Mouse (Mus musculus): ENCODE results near the gene Rps28. TPM values are rescaled to one million over a fixed set of nuclear protein-coding genes. Genes with fewer than 3 reads are reported as not detected.

The Rps28 gene
- polyA plus RNA-seq (2012; rRNA removed) = 624 and 816 TPM in 2 replicates

DNA sequence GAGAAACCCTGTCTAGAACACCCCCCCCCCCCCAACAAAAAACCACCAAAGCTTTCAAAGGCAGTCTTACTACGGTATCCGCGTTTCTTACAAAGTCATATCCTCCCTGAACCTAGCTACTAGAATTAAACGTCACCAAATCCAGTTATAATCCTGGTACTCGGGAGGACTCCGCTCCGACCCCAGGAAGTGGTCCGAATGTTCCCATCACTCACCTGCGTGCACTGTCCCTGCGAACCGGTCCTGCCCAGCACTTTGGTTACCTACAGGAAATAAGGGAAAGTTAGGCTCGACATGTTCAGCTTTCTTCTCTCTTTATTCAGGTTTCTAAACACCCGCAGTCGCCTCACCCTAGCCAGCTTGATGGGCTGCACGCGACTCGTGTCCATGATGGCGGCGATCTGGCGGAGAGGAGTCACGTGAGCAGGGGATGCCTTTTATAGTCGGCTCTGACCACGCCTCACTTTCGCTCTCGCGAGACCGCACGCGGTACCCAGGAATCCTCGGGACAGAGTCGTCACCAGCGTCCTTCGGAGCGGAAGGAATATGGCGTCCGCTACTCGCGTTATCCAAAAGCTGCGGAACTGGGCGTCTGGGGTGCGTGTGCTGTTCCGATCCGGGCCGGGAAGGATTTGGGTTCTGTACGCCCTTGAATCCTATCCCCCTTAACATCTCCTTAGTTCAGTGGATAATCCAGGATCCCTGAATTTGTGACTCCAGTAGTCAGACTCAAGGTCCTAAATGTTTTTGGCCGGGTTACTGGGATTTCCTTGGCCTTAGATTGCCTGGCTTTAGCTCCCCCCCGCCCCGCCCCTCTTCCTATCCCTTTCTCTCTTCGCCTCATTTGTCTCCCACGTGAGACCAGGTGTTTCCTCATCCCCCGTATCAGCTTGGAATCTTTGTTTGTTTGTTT, at the start of gene Rps28, which contains the start of gene Ndufa7:
Gene Rps28 (minus strand): TSS at position 479 of the 913 bp plus-strand sequence.
Gene Ndufa7 (plus strand): TSS at position 489 of the 913 bp plus-strand sequence.

DNA sequence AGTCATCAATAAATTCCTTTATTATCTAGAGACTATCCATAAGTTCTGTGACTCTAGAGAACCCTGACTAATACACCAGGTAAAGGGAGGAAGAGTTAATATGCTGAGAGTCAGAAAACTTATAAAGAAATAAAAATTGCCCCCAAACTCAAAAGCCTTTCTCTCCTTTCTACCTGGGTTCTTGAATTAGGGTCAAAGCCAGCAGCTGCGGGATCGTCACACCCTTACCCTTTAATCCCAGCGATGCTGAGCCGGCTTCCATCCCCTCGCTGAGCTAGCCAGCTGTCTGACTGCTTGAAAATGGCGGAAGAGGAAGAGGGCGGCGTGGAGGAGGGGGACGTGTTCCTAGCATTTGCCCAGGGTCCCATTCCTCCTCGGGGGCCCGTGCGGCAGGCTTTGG, 49.2 kb upstream of the Rps28 start, which contains the start of gene Gm7029:
Gene Gm7029 (plus strand): TSS at position 301 of the 400 bp plus-strand sequence.

DNA sequence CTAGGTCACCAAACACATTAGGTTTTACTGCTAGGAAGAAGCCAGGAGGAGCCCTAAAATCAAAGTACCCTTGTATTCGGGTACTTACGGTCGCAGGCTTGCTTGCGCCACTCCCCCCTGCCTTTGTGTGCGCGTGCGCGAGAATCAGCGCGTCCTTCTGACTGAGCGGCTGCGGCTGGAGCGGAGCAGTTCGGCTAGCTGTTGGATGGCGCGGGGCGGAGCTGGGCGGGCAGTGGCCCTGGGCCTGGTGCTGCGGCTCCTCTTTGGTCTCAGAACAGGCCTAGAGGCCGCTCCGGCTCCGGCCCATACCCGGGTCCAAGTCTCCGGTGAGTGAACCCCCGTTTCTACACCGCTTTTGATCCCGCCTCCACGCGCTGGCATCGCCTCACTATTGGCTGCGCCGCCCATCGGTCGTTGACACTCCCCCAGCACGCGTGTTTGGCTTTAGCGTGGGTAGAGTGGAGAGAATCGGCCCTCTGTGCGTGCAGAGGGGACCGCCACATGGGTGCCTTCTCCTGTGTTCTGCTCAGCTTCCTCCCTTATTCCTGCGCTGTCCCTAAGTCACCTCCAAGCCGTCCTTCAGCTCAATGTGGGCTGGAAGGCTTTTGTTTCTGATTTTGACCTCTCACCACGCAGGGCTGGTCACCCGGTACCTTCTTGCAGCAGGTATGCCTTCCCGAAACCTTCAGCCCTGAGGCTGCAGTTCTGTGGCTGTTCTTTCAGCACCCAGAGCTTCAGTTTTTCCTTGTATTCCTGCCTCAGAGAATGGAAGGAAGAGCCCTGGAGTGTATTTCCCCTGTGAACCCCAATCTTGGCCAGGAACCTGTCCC, 18.8 kb upstream of the Rps28 start, which contains the start of gene Cd320:
Gene Cd320 (plus strand): TSS at position 126 of the 830 bp plus-strand sequence.

DNA sequence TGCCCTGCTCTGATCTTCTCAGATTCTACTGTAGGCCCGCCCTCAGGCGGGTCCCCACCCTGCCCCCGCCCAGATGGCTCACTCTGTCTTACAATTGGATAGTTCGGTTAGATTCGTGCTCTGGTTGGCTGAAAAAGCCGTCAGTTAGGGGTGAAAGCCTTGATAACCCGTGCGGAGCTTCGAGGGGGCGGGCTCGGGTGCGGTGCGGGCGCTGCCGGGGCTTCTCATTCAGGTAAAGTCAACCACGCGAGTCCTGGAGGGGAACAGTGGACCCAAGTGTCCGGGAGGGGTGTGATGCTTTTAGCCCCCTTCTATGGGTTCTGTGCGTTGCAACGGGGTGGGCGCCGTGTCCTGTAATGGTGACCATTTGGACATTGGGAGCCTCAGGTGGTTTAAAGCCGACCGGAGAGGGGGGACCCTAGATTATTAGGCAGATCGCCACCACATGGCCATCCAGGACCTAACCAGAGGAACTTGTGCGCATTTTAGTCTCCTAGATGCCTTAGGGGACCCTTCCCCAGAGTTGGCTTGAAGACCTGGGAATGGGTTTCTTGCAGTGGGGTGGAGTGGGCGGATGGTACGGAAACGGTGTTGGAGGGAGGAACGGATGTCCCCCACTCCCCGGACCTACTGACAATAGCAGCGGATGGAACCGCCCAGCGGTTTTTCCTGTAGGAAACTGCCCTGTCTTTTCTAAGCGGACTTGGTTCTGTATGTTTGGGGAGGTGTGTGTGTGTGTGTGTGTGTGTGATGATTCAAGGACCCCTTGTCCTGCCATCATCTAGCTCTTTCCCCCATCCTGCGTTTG, 13.8 kb downstream of the Rps28 start, which contains the start of gene Kank3:
Gene Kank3 (plus strand): TSS at position 186 of the 808 bp plus-strand sequence.

DNA sequence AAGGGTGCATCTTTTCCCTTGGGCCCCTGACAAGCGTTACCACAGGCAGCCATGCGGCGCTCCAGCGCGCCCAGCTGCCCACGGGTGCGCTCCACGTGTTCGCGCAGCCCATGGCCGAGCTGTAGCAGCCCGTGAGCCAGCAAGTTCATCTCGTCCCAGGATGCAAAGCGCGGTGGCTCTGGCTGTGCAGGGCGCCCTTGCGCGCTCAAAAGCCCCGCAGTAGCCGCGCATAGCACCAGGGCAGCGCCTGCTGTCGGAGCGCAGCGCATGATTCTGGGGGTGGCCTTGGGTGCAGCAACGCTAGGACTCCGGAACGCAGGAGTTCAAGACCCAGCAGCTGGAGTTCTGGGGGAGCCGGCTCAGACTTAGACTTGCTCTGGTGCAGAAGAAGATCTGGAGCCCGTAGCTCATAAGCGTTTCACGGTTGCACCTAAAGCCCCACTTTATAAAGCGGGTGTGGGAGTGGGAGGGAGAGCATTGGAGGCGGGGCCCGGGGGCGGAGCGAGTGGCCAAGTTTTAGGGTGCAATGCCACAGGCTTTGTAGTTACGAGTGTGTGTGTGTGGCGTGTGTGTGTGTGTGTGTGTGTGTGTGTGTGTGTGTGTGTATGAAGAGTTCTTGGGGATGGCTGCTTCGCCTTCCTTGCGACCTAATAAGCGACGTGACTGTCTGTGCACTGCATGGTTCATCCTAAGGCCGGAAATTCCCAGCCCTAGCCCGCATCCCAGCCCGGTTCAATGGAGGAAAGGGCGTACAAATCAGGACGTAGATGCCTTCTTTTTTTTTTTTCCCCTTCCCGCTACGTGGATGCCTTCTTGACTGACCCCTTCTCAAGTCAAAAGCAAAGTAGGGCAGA, 43.0 kb downstream of the Rps28 start, which contains the start of gene Angptl4:
Gene Angptl4 (minus strand): TSS at position 707 of the 854 bp plus-strand sequence.

Other genes starting within 250 kb of the Rps28 start
- gene Zfp414, start 195.5 kb downstream of the Rps28 start, polyA plus RNA-seq (2012; rRNA removed) = 17.1 and 22.0 TPM in 2 replicates
- 7.5 and 12.1 TPM in 2 replicates for gene Pram1, start 186.5 kb downstream of the Rps28 start, polyA plus RNA-seq (2012; rRNA removed)
- 86.0 and 104 TPM in 2 replicates for gene Hnrnpm, start 137.7 kb downstream of the Rps28 start, polyA plus RNA-seq (2012; rRNA removed)
- gene March2, start 105.9 kb downstream of the Rps28 start, polyA plus RNA-seq (2012; rRNA removed) = 124 and 134 TPM in 2 replicates
- gene Rab11b, start 64.0 kb downstream of the Rps28 start, polyA plus RNA-seq (2012; rRNA removed) = 86.1 and 92.3 TPM in 2 replicates
- 51.8 and 56.4 TPM in 2 replicates for gene Angptl4, start 42.7 kb downstream of the Rps28 start, polyA plus RNA-seq (2012; rRNA removed)
- 15.8 and 17.2 TPM in 2 replicates for gene Kank3, start 14.0 kb downstream of the Rps28 start, polyA plus RNA-seq (2012; rRNA removed)
- gene Ndufa7, start within 50 bp of the Rps28 start, polyA plus RNA-seq (2012; rRNA removed) = 189 and 197 TPM in 2 replicates
- 8.3 and 9.0 TPM in 2 replicates for gene Cd320, start 18.5 kb upstream of the Rps28 start, polyA plus RNA-seq (2012; rRNA removed)
- gene Gm7029, start 49.3 kb upstream of the Rps28 start, polyA plus RNA-seq (2012; rRNA removed) = not detected in 2 replicates
- 19.2 and 21.8 TPM in 2 replicates for gene Kifc1, start 66.1 kb upstream of the Rps28 start, polyA plus RNA-seq (2012; rRNA removed)
- 0.63 and 0.78 TPM in 2 replicates for gene Platr17, start 80.6 kb upstream of the Rps28 start, polyA plus RNA-seq (2012; rRNA removed)
- 17.5 and 19.5 TPM in 2 replicates for gene Daxx, start 84.9 kb upstream of the Rps28 start, polyA plus RNA-seq (2012; rRNA removed)
- gene Tapbp, start 91.3 kb upstream of the Rps28 start, polyA plus RNA-seq (2012; rRNA removed) = 19.7 and 21.7 TPM in 2 replicates
- gene Zbtb22, start 91.3 kb upstream of the Rps28 start, polyA plus RNA-seq (2012; rRNA removed) = 11.4 and 11.9 TPM in 2 replicates
- 21.4 and 28.9 TPM in 2 replicates for gene Rgl2, start 105.0 kb upstream of the Rps28 start, polyA plus RNA-seq (2012; rRNA removed)
- 45.7 and 46.0 TPM in 2 replicates for gene Pfdn6, start 115.8 kb upstream of the Rps28 start, polyA plus RNA-seq (2012; rRNA removed)
- gene Wdr46, start 116.1 kb upstream of the Rps28 start, polyA plus RNA-seq (2012; rRNA removed) = 11.8 and 12.7 TPM in 2 replicates
- 1.4 and 1.9 TPM in 2 replicates for gene B3galt4, start 126.9 kb upstream of the Rps28 start, polyA plus RNA-seq (2012; rRNA removed)
- 15.0 and 17.0 TPM in 2 replicates for gene Vps52, start 131.2 kb upstream of the Rps28 start, polyA plus RNA-seq (2012; rRNA removed)
- gene Rps18, start 131.4 kb upstream of the Rps28 start, polyA plus RNA-seq (2012; rRNA removed) = 1,178 and 1,295 TPM in 2 replicates
- 340 and 427 TPM in 2 replicates for gene H2-K1, start 175.8 kb upstream of the Rps28 start, polyA plus RNA-seq (2012; rRNA removed)
- 12.5 and 18.5 TPM in 2 replicates for gene Ring1, start 200.1 kb upstream of the Rps28 start, polyA plus RNA-seq (2012; rRNA removed)
- gene H2-Ke6, start 203.5 kb upstream of the Rps28 start, polyA plus RNA-seq (2012; rRNA removed) = 51.8 and 62.7 TPM in 2 replicates
- gene Slc39a7, start 207.1 kb upstream of the Rps28 start, polyA plus RNA-seq (2012; rRNA removed) = 42.7 and 48.3 TPM in 2 replicates
- 18.5 and 21.0 TPM in 2 replicates for gene Rxrb, start 207.2 kb upstream of the Rps28 start, polyA plus RNA-seq (2012; rRNA removed)
- gene Col11a2, start 214.9 kb upstream of the Rps28 start, polyA plus RNA-seq (2012; rRNA removed) = 0.48 and 0.67 TPM in 2 replicates

All from liver, embryonic 18 days (tissue).